Mouse (Mus musculus) monocyte, adult 2 months (primary cell): Measurements from ENCODE around the gene Lrfn2.

Experiments
- DNase-seq, 2 experiments: peaks; one replicate each; pipeline ENCODE4 v3.0.0; 2022; ENCODE audit warnings: low spot score in 2 of 2, low read depth in 1 of 2

Lrfn2 gene

GRCm38 (mm10) chr17:48963740-48964139 lies 31.6 kb downstream of the Lrfn2 start:
- DNase-seq: peak; percentile 5 to 36

- no peak for DNase-seq
Observed at GRCm38 (mm10) chr17:48968304-48968703, 36.1 kb downstream of the Lrfn2 start.

GRCm38 (mm10) chr17:48971296-48971695 lies 39.1 kb downstream of the Lrfn2 start:
- DNase-seq: no peak

- DNase-seq: no peak
Observed at GRCm38 (mm10) chr17:48972866-48973265, 40.7 kb downstream of the Lrfn2 start.

DNA sequence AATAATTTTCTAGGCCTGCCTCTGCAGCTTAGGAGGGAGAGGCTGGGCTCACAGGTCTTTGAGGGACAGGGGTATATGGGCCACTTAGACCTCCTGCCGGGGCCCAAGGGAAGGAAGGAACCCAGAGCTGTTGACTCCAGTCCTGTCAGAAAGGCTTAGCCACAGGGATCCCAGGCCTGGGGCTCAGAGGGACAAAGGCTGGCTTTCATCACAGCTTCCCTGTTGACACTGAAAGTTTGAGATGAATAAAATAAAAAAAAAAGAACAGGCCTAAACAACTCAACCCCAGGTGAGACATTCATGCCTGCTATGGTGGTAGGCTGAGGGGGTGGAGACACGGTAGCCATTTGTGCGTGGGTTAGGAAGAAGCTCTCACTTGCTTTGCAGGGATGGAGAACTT lies 41.2 kb downstream of the Lrfn2 start:
- no peak for DNase-seq

DNA sequence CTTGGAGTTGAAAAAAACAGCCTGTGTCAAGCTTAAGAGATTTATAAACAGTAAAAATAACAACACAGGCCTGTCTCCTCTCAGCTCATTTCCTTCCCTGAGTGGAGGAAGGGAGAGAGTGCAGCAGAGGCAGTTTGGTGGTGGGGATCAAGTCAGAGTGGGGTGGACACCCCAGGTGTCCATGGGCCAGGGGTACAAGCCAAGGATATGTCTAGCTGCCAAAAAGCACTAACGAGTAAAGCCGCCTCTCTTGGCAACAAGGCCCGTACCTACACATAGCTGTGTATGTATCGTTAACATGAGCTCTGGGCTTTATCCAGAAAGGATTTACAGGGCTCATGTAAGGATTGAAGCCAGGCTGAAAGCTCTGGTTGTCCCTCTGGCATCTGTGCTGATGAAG lies 42.9 kb downstream of the Lrfn2 start:
- no peak for DNase-seq

- no peak for DNase-seq
Observed at GRCm38 (mm10) chr17:48976611-48977022, 44.4 kb downstream of the Lrfn2 start.

DNA sequence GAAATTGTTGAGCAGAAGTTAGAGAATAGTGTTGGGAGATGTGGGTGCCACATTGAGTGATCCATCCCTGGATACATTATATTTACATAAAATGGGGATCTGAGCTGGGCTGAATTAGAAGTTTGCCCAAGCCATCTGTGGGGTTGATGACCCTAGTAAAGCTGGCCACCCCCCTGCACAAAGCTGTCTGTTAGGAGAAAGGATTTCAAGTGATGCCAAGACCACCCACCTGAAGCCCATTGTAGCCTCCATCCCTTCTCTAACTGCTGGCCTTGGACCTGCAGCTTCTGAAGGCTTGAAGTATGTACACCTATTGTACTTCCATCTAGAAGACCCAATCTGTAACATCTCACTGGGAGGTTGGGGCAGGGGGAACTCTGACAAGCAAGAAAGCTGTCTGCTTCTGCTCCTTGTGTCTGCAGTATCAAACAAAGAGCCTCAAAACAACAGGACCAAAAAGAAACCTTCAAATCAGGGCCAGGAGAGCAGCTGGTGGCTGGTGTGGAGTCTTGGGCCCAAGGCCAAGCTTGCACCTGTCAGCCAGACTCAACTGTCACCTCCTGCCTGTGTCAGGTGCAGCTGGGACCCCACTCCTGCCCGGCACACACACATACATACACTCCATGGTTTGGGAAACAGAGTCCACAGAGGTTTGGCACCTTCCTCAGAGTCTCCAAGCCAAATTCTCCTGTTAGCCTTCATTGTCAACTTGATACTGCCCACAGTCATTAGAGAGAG lies 63.2 kb downstream of the Lrfn2 start:
- DNase-seq: no peak

DNA sequence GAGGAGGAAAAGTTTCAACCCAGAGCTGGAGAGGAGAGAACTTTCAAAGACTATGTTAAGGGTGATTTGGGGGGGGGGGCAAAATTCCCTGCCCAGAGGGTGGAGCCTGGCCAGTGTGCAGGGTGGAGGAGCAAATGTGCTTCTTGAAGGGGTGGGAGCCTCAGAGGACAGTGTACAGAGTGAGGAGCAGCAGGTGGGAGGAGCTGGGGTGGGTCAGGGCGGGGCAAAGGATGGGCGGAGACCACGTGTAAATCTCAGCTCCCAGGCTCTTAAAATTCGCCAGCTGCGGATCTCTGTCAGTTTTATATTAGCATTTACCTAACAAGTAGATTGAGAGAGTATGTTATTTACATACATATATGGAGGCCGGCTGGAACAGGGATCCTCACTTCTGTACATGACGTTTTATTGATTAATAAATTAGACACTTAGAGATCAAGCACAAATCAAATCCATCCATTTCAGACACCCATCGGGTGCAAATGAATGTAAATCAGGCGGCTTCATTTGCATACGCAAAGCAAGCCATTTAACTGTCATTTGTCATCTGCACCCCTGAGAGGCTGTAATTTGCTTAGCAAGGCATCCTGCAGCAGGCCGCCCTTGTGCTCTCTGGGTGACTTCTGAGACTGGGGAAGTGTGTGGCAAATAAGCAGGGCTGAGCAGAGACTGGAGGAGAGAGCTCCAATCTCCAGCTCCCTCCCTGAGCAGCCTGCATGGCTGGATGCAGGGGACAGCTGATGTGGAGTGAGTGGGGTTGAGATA lies 67.5 kb downstream of the Lrfn2 start:
- no peak for DNase-seq

DNA sequence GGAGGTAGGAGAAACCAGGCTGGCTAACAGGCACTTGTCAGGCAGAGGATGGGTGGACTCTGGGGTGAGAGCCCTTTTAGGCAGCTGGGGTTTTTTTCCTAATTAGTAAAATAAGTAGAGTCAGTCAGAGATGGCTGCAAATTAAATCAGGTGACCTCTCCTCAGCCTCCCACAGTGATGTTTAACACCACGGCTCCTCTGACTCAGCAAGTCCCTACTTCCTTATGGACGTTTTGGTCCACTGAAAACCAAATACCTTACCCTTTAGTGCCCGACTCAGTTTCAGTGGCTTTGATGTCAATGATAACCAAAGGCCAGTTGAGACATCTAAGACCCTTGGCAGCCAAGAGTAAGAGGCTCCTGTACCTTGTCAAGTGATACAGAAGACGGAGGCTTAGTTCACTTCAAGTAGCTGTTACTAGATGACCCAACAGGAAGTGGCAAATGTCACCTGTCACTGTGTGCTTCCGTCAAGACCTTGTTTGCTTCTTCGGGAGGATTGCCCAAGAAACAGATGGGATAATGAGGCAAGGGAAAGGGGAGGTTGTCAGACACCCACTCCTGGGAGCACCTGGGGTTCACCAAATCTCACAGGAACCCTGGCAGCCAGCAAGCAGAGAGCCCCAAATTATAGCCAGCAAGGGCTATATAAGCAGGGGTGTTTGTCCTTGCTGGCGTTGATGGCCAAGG lies 77.3 kb downstream of the Lrfn2 start:
- peak in 1 of 2 experiments; percentile 3 for DNase-seq

- no peak for DNase-seq
Observed at GRCm38 (mm10) chr17:49013876-49014600, 81.9 kb downstream of the Lrfn2 start.

GRCm38 (mm10) chr17:49015368-49015767 lies 83.2 kb downstream of the Lrfn2 start:
- DNase-seq: no peak

DNA sequence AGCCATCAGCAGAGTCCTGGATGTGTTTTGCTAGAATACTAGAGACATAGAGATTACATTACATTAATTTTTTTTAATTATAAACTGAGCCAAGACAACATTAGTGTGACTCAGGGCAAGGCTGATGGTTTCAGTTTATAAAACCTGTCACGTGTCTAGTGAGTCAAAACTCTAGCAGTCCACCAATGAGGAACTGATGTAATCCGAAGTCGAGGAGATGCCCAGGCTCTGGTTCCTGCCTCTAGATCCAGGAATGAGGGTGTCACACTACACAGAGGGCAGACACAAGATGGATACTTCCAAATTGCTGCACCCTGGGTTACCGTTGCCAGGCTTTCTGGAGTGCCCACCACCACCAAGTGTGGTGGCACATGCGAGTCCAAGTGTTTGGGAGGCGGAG lies 84.0 kb downstream of the Lrfn2 start:
- DNase-seq: no peak

DNA sequence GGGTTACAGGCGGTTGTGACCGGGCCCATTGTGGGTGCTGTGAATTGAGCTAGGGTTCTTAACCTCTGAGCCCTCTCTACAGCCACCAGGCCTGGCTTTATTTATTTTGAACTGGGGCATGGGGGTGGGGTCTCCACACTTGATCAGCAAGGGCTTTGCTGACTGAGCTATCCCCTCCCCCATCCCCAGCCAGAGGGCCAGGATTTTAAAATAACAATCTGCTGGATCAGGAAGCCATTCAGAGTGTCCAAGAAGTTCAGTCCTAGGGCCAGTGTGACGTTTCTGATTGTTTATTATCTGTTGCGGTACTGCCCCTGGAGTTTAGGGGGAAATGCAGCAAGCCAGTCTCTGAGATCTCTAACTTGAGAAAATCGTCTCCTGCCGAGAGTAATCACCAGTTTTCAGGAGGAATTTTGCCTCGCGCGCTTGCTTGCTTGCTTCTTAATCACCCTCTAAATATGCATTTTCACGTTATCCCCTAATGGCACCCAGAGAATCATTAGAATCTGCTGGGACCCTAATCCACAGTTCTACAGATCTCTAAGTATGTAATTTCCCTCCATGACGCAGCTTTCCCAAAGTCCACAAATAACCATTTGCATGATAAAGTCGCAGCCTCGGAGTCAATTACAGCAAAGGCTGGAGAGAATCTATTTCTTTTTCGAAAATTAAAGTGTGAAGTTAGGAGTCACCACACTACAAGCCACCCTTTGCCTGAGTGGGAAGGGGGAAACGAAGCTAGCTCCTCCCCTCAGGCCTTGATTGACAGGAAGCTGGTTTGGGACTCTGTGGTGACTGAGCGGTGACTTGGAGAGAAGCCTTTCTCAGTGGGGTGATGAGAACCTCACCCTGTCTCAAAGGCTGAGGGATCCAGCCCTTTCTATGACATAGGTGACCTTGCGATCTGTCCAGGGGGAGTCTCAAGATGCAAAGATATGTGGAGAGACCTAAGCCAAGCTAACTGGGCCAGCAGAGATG lies 85.5 kb downstream of the Lrfn2 start:
- no peak for DNase-seq

- no peak for DNase-seq
Observed at GRCm38 (mm10) chr17:49018774-49019488, 86.8 kb downstream of the Lrfn2 start.

DNA sequence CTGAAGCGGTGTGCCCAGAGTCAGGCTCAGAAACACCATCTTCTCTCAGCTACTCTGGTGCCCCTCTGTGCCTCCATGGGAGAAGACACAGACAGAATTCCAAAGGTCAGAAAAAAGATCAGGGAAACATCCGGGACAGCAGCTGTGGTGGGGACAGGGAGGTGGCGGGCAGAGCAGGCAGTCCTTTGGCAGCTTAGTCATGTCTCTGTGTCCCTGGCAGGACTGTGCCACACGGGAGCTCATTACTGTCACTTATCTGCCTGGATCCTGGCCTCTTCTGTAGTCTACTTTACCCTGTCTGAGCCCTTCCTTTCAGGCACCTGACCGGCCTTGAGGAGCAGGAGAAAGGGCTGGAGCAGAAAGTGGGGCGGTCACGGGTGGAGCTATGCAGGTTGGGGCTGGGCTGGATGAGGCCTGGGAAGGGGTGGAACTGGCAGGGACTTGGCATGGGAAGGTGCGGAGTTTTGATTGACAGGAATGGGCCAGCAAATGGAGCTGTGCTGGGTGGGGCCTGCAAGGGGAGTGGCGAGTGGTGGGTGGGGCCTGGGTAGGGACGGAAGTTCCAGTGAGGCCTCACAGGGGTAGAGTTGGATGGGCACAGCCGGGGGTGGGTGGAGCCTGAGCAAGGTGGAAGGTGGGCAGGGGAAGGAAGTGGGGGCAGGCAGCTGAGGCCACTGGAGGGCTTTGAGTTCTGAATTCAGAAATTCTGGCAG lies 97.5 kb downstream of the Lrfn2 start:
- no peak for DNase-seq

- no peak for DNase-seq
Observed at GRCm38 (mm10) chr17:49030269-49030615, 98.1 kb downstream of the Lrfn2 start.

- no peak for DNase-seq
Observed at GRCm38 (mm10) chr17:49030841-49031240, 98.7 kb downstream of the Lrfn2 start.

GRCm38 (mm10) chr17:49031790-49032189 lies 99.6 kb downstream of the Lrfn2 start:
- DNase-seq: no peak
